Mouse (Mus musculus): Measurements from ENCODE around the gene Krt35. TPM values are rescaled to one million over a fixed set of nuclear protein-coding genes. Genes with fewer than 3 reads are reported as not detected.

Krt35 gene
- polyA plus RNA-seq, 1 experiment from 2014 or later: not detected

GRCm38 (mm10) chr11:100135731-100136130 is 39.7 kb upstream of the Krt35 start, which contains the start of gene Krt15:
Gene Krt15, minus strand, starts transcription at chr11:100135928.
- Histone ChIP-seq H3K36me3 (replicated peaks; ENCODE audit: insufficient read depth, low read length) (no peaks in the 10 kb centered on the region), H3K27me3 (ENCODE audit: insufficient read depth, low read length) (no peaks in the 10 kb centered on the region), H3K4me3 (ENCODE audit: low read depth, low read length) (no peak within 1 kb of the TSS), H3K4me2 (ENCODE audit: low read depth, low read length) (no peak within 1 kb of the TSS), H3K27ac (ENCODE audit: low read depth) (no peak within 1 kb of the TSS), H3K9ac (replicated peaks) (no peak within 1 kb of the TSS), H3K9me3 (ENCODE audit: low read length) (no peaks in the 10 kb centered on the region), H3K4me1 (ENCODE audit: insufficient read depth) (no peaks in the 10 kb centered on the region)
- WGBS (ENCODE audit: insufficient replicate concordance): 61% methylated on average over 7 of the region's 7 CpGs
- no peak for DNase-seq
- TF ChIP-seq EP300 (IDR thresholded peaks at IDR 0.05; ENCODE audit: low read depth) (no peak), CTCF (IDR thresholded peaks at IDR 0.05; ENCODE audit: low read depth) (no peak)
- ATAC-seq: no peak

- H3K9ac ChIP-seq (replicated peaks): no peak overlapping the region
- no peaks in the 10 kb centered on the region for H3K4me1 ChIP-seq (ENCODE audit: insufficient read depth)
- no peak overlapping the region for H3K4me3 ChIP-seq (ENCODE audit: low read depth, low read length)
- ATAC-seq: no peak
- H3K36me3 ChIP-seq (replicated peaks; ENCODE audit: insufficient read depth, low read length): no peaks in the 10 kb centered on the region
- H3K4me2 ChIP-seq (ENCODE audit: low read depth, low read length): no peak overlapping the region
- TF ChIP-seq CTCF (IDR thresholded peaks at IDR 0.05; ENCODE audit: low read depth) (no peak), EP300 (IDR thresholded peaks at IDR 0.05; ENCODE audit: low read depth) (no peak)
- WGBS (ENCODE audit: insufficient replicate concordance): 66% methylated on average over 7 of the region's 7 CpGs
- no peaks in the 10 kb centered on the region for H3K27me3 ChIP-seq (ENCODE audit: insufficient read depth, low read length)
- no peak for DNase-seq
- no peak overlapping the region for H3K27ac ChIP-seq (ENCODE audit: low read depth)
- no peaks in the 10 kb centered on the region for H3K9me3 ChIP-seq (ENCODE audit: low read length)
These were observed 28.9 kb upstream of the Krt35 start for GRCm38 (mm10) chr11:100124901-100125300.

- TF ChIP-seq CTCF (IDR thresholded peaks at IDR 0.05; ENCODE audit: low read depth) (no peak), EP300 (IDR thresholded peaks at IDR 0.05; ENCODE audit: low read depth) (no peak)
These were observed 25.4 kb upstream of the Krt35 start, which contains the start of gene Krt13 for GRCm38 (mm10) chr11:100121466-100121865. Gene Krt13, minus strand, starts transcription at chr11:100121566.

GRCm38 (mm10) chr11:100120331-100120730 is 24.3 kb upstream of the Krt35 start:
- no peaks in the 10 kb centered on the region for H3K36me3 ChIP-seq (replicated peaks; ENCODE audit: insufficient read depth, low read length)
- WGBS (ENCODE audit: insufficient replicate concordance): 78% methylated on average over 5 of the region's 5 CpGs
- H3K4me3 ChIP-seq (ENCODE audit: low read depth, low read length): no peak overlapping the region
- DNase-seq (no peak), ATAC-seq (no peak)
- H3K27ac ChIP-seq (ENCODE audit: low read depth): no peak overlapping the region
- no peak overlapping the region for H3K9ac ChIP-seq (replicated peaks)
- H3K4me2 ChIP-seq (ENCODE audit: low read depth, low read length): no peak overlapping the region
- no peaks in the 10 kb centered on the region for H3K27me3 ChIP-seq (ENCODE audit: insufficient read depth, low read length)
- no peaks in the 10 kb centered on the region for H3K9me3 ChIP-seq (ENCODE audit: low read length)
- no peak for TF ChIP-seq CTCF (IDR thresholded peaks at IDR 0.05; ENCODE audit: low read depth)
- no peaks in the 10 kb centered on the region for H3K4me1 ChIP-seq (ENCODE audit: insufficient read depth)

More at GRCm38 (mm10) chr11:100121466-100121865, 25.4 kb upstream of the Krt35 start, which contains the start of gene Krt13:
- H3K9me3 ChIP-seq (ENCODE audit: low read length): no peaks in the 10 kb centered on the region
- DNase-seq (no peak), ATAC-seq (no peak)
- H3K4me2 ChIP-seq (ENCODE audit: low read depth, low read length): no peak within 1 kb of the TSS
- H3K27ac ChIP-seq (ENCODE audit: low read depth): no peak within 1 kb of the TSS
- no peak within 1 kb of the TSS for H3K4me3 ChIP-seq (ENCODE audit: low read depth, low read length)
- no peaks in the 10 kb centered on the region for H3K27me3 ChIP-seq (ENCODE audit: insufficient read depth, low read length)
- WGBS (ENCODE audit: insufficient replicate concordance): 73% methylated on average over 3 of the region's 3 CpGs
- no peaks in the 10 kb centered on the region for H3K4me1 ChIP-seq (ENCODE audit: insufficient read depth)
- no peak within 1 kb of the TSS for H3K9ac ChIP-seq (replicated peaks)
- no peaks in the 10 kb centered on the region for H3K36me3 ChIP-seq (replicated peaks; ENCODE audit: insufficient read depth, low read length)

GRCm38 (mm10) chr11:100113742-100114029 is 17.6 kb upstream of the Krt35 start:
- no peaks in the 10 kb centered on the region for H3K27me3 ChIP-seq (ENCODE audit: insufficient read depth, low read length)
- 60% methylated on average over 2 of the region's 2 CpGs for WGBS (ENCODE audit: insufficient replicate concordance)
- no peak overlapping the region for H3K9ac ChIP-seq (replicated peaks)
- DNase-seq (no peak), ATAC-seq (no peak)
- H3K9me3 ChIP-seq (ENCODE audit: low read length): no peaks in the 10 kb centered on the region
- H3K4me2 ChIP-seq (ENCODE audit: low read depth, low read length): no peak overlapping the region
- no peak overlapping the region for H3K27ac ChIP-seq (ENCODE audit: low read depth)
- TF ChIP-seq CTCF (IDR thresholded peaks at IDR 0.05; ENCODE audit: low read depth) (no peak), EP300 (IDR thresholded peaks at IDR 0.05; ENCODE audit: low read depth) (no peak)
- H3K36me3 ChIP-seq (replicated peaks; ENCODE audit: insufficient read depth, low read length): no peaks in the 10 kb centered on the region
- no peaks in the 10 kb centered on the region for H3K4me1 ChIP-seq (ENCODE audit: insufficient read depth)
- no peak overlapping the region for H3K4me3 ChIP-seq (ENCODE audit: low read depth, low read length)

- no peak overlapping the region for H3K4me3 ChIP-seq (ENCODE audit: low read depth, low read length)
- no peak overlapping the region for H3K9ac ChIP-seq (replicated peaks)
- no peak overlapping the region for H3K27ac ChIP-seq (ENCODE audit: low read depth)
- DNase-seq: no peak
- no peaks in the 10 kb centered on the region for H3K36me3 ChIP-seq (replicated peaks; ENCODE audit: insufficient read depth, low read length)
- H3K4me1 ChIP-seq (ENCODE audit: insufficient read depth): no peaks in the 10 kb centered on the region
- no peaks in the 10 kb centered on the region for H3K27me3 ChIP-seq (ENCODE audit: insufficient read depth, low read length)
- H3K9me3 ChIP-seq (ENCODE audit: low read length): no peaks in the 10 kb centered on the region
- WGBS (ENCODE audit: insufficient replicate concordance): 68% methylated on average over 11 of the region's 11 CpGs
- TF ChIP-seq CTCF (IDR thresholded peaks at IDR 0.05; ENCODE audit: low read depth): no peak
- no peak for TF ChIP-seq EP300 (IDR thresholded peaks at IDR 0.05; ENCODE audit: low read depth)
- H3K4me2 ChIP-seq (ENCODE audit: low read depth, low read length): no peak overlapping the region
- ATAC-seq: no peak
These were observed 17.1 kb upstream of the Krt35 start for GRCm38 (mm10) chr11:100112935-100113741.
